Mouse (Mus musculus) ES-Bruce4 (cell line): ENCODE measurements around the gene Tatdn3.

Experiments
- CTCF ChIP-seq: IDR thresholded peaks from one replicate; pipeline ENCODE4 v1.8.1; 2011; ENCODE audit warnings: low read depth, low read length
- POLR2A ChIP-seq: IDR thresholded peaks from one replicate; pipeline ENCODE4 v1.8.1; 2011; ENCODE audit warnings: low read length; ENCODE audit not compliant: insufficient read depth

DNA sequence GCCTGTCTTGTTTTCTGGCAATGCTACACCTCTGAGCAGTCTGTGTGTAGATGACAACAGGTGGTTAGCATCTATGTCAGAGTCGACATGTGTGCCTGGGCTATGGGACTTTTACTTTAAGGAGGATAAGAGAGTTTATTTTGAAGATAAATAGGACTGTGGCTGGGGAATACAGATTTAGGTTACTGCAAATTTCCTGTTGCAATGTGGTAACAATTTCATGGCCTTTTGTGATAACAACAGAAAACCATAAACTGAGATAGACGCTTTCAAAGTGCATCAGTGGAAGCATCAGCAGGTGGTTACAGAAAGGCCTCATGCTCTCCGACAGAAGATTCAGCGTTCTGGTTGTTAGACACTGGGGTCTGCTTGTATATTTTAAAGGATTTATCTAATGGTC is 10.8 kb upstream of the Tatdn3 start:
- TF ChIP-seq POLR2A, result no peak
- no peak for TF ChIP-seq CTCF
